Mouse (Mus musculus) liver, postnatal 0 days (tissue): ENCODE data around the gene Gm10447. TPM values are rescaled to one million over a fixed set of nuclear protein-coding genes. Genes with fewer than 3 reads are reported as not detected.

ENCODE experiments used
- ATAC-seq: fragments of 200-750 bp; cut with Nextera tagmentation; 2 replicates; pipeline ENCODE4 v1.8.0; 2017; ENCODE audit warnings: mild to moderate bottlenecking, moderate library complexity
- DNase-seq: peaks from one replicate; pipeline ENCODE4 v3.0.0-alpha.2; 2016
- H3K27ac ChIP-seq: fragments of 300-500 bp; sonication (generic); 2 replicates; pipeline ENCODE4 v1.5.1; 2014; ENCODE audit warnings: antibody characterized with exemption, moderate library complexity, mild to moderate bottlenecking, low read depth
- H3K27me3 ChIP-seq: fragments of 300-500 bp; sonication (generic); 2 replicates; pipeline ENCODE4 v1.6.1; 2014; ENCODE audit warnings: low read length, control low read depth, mixed read lengths; ENCODE audit not compliant: insufficient read depth
- H3K36me3 ChIP-seq: fragments of 300-500 bp; sonication (generic); replicated peaks from 2 replicates; pipeline ENCODE4 v1.6.1; 2014; ENCODE audit warnings: mild to moderate bottlenecking, control low read depth, low read length, moderate library complexity, mixed read lengths; ENCODE audit not compliant: insufficient read depth
- H3K4me1 ChIP-seq: fragments of 300-500 bp; sonication (generic); 2 replicates; pipeline ENCODE4 v1.6.1; 2014; ENCODE audit warnings: antibody characterized with exemption, mild to moderate bottlenecking, control low read depth; ENCODE audit not compliant: insufficient read depth
- H3K4me2 ChIP-seq: fragments of 300-500 bp; sonication (generic); 2 replicates; pipeline ENCODE4 v1.6.1; 2014; ENCODE audit warnings: low read depth, mild to moderate bottlenecking, low read length, moderate library complexity, mixed read lengths
- H3K4me3 ChIP-seq: fragments of 300-500 bp; sonication (generic); 2 replicates; pipeline ENCODE4 v1.5.1; 2014; ENCODE audit warnings: low read depth, low read length
- H3K9ac ChIP-seq: fragments of 300-500 bp; sonication (generic); replicated peaks from 2 replicates; pipeline ENCODE4 v1.6.1; 2014; ENCODE audit warnings: mild to moderate bottlenecking, moderate library complexity
- H3K9me3 ChIP-seq: fragments of 300-500 bp; sonication (generic); 2 replicates; pipeline ENCODE4 v1.6.1; 2016; ENCODE audit warnings: mild to moderate bottlenecking, control low read depth, low read length, mixed read lengths
- CTCF ChIP-seq: sonication (generic); IDR thresholded peaks from 2 replicates; pipeline ENCODE4 v1.5.1; 2016; ENCODE audit warnings: antibody characterized with exemption, low read depth
- EP300 ChIP-seq: IDR thresholded peaks from 2 replicates; pipeline ENCODE4 v1.6.1; 2016; ENCODE audit warnings: antibody characterized with exemption, low read depth, mild to moderate bottlenecking
- WGBS: fragments of 180-500 bp; shearing (Covaris S2); extraction: QIAGEN DNeasy Blood & Tissue Kit; methylation state at CpG from one replicate; pipeline ENCODE4 v1.1.7; 2014; ENCODE audit not compliant: insufficient replicate concordance; 5-methylcytosine and 5-hydroxymethylcytosine counted together
- polyA plus RNA-seq: library from polyadenylated mRNA; unstranded; fragments of >200 nt; fragmentation: Nextera tagmentation; extraction: Ambion mirVana; gene quantifications from 2 replicates; pipeline ENCODE4 v1.2.1, GENCODE M21; 2015

The Gm10447 gene
- polyA plus RNA-seq, 1 experiment from 2014 or later, result 0.25 TPM

GRCm38 (mm10) chr11:53460192-53460591, 3.3 kb upstream of the Gm10447 start:
- Histone ChIP-seq H3K4me2 (no peak overlapping the region), H3K27me3 (peaks cover 44% of the 10 kb centered on the region), H3K4me1 (peaks cover 13% of the 10 kb centered on the region), H3K9me3 (no peaks in the 10 kb centered on the region), H3K36me3 (no peaks in the 10 kb centered on the region; the same call in 1 of the 2 replicates), H3K27ac (no peak overlapping the region), H3K9ac (no peak overlapping the region), H3K4me3 (no peak overlapping the region)
- 68% methylated on average over 3 of the region's 3 CpGs for whole genome bisulfite sequencing
- DNase-seq, result no peak
- ATAC-seq, result no peak
- TF ChIP-seq CTCF (no peak), EP300 (no peak)

DNA sequence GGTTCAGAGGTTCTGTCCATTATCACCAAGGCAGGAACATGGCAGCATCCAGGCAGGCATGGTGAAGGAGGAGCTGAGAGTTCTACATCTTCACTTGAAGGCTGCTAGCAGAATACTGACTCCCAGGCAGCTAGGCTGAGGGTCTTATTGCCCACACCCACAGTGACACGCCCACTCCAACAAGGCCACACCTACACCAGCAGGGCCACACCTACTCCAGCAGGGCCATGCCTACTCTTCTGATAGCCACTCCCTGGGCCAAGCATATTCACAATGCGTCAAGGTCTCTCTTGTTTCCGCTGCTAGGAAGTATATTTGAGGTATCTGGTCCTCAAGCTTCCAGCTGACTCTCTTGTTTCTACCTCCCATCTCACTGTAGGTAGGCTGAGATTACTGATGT, 2.1 kb upstream of the Gm10447 start:
- no peak overlapping the region for H3K4me3 ChIP-seq
- no peaks in the 10 kb centered on the region; the same call in 1 of the 2 replicates for H3K36me3 ChIP-seq
- 65% methylated on average over 3 of the region's 3 CpGs for WGBS
- H3K27me3 ChIP-seq, result peaks cover 32% of the 10 kb centered on the region
- H3K9me3 ChIP-seq, result no peaks in the 10 kb centered on the region
- ATAC-seq, result no peak
- H3K4me2 ChIP-seq, result no peak overlapping the region
- H3K4me1 ChIP-seq, result peaks cover 13% of the 10 kb centered on the region
- H3K27ac ChIP-seq, result no peak overlapping the region
- TF ChIP-seq CTCF (no peak), EP300 (no peak)
- H3K9ac ChIP-seq, result no peak overlapping the region
- no peak for DNase-seq

GRCm38 (mm10) chr11:53457372-53457954, 553 bp upstream of the Gm10447 start:
- peak; percentile 47 for TF ChIP-seq CTCF
- no peak for TF ChIP-seq EP300
- H3K9me3 ChIP-seq, result no peaks in the 10 kb centered on the region
- peak overlapping the region; percentile 60 for H3K4me3 ChIP-seq
- DNase-seq (peak; percentile 37), ATAC-seq (peak; percentile 67)
- H3K4me2 ChIP-seq, result peak overlapping the region; percentile 80
- peak overlapping the region; percentile 89 for H3K27ac ChIP-seq
- 15% methylated on average over 29 of the region's 29 CpGs for WGBS
- no peaks in the 10 kb centered on the region for H3K36me3 ChIP-seq
- peaks cover 5% of the 10 kb centered on the region; the same call in 1 of the 2 replicates for H3K4me1 ChIP-seq
- H3K27me3 ChIP-seq, result peaks cover 16% of the 10 kb centered on the region
- peak overlapping the region; percentile 67 for H3K9ac ChIP-seq

DNA sequence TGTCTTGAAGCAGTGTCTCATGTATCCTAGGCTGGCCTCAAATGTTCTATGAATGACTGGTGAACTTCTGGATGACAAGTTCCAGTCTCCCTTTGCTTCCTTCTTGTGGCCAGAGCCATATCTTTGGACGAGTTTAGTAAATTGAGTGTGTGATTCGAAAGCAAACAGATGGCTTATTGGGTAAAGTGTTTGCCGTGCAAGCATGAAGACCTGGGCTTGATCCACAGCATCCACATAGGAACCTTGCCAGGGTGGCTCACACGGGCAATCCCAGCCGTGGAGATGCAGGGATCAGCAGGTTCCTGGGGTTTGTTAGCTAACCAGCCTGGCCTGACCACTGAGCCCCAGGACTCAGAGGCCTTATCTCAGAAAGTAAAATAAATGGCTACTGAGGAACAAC, 3.9 kb downstream of the Gm10447 start:
- Histone ChIP-seq H3K36me3 (no peaks in the 10 kb centered on the region), H3K9ac (no peak overlapping the region), H3K4me1 (peaks cover 22% of the 10 kb centered on the region), H3K27ac (no peak overlapping the region), H3K4me3 (no peak overlapping the region), H3K9me3 (no peaks in the 10 kb centered on the region), H3K4me2 (no peak overlapping the region), H3K27me3 (peaks cover 13% of the 10 kb centered on the region)
- DNase-seq (no peak), ATAC-seq (no peak)
- no peak for TF ChIP-seq EP300
- WGBS, result 73% methylated on average over 5 of the region's 5 CpGs

DNA sequence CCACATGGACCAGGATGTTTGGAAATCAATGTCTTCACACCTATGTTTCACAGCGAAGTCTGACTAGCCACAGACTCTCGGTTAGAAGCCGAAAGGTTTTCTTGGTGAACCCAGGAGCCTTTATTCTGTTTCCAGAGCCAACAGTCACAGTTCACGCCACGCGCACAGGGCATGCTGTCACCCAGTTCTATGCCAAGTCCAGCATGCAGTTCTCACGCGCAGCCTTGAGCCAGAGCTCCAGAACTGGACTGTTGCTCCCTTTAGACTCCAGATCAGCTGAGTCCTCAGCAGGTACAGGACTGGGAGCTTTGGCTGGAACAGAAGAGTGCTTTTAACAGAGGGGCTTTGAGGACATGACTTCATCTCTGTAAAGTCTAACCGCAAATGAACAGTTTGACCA, 4.5 kb downstream of the Gm10447 start:
- WGBS, result 88% methylated on average over 9 of the region's 9 CpGs
- H3K4me2 ChIP-seq, result no peak overlapping the region
- H3K9me3 ChIP-seq, result no peaks in the 10 kb centered on the region
- no peak overlapping the region for H3K9ac ChIP-seq
- TF ChIP-seq EP300 (no peak), CTCF (no peak)
- peaks cover 22% of the 10 kb centered on the region for H3K4me1 ChIP-seq
- no peaks in the 10 kb centered on the region for H3K36me3 ChIP-seq
- ATAC-seq (no peak), DNase-seq (no peak)
- H3K4me3 ChIP-seq, result no peak overlapping the region
- H3K27ac ChIP-seq, result no peak overlapping the region
- H3K27me3 ChIP-seq, result peaks cover 6% of the 10 kb centered on the region

GRCm38 (mm10) chr11:53451361-53451760, 5.5 kb downstream of the Gm10447 start:
- Histone ChIP-seq H3K27me3 (no peaks in the 10 kb centered on the region), H3K4me3 (no peak overlapping the region), H3K4me1 (peaks cover 22% of the 10 kb centered on the region), H3K4me2 (no peak overlapping the region), H3K9me3 (no peaks in the 10 kb centered on the region), H3K27ac (peak overlapping the region; percentile 45; the same call in 1 of the 2 replicates), H3K9ac (no peak overlapping the region), H3K36me3 (no peaks in the 10 kb centered on the region)
- TF ChIP-seq EP300 (no peak), CTCF (no peak)
- WGBS, result 52% methylated on average over 2 of the region's 2 CpGs
- DNase-seq, result no peak
- no peak for ATAC-seq
